Mouse (Mus musculus): ENCODE data around the gene Clec16a. TPM values are rescaled to one million over a fixed set of nuclear protein-coding genes. Genes with fewer than 3 reads are reported as not detected.

Clec16a gene
- polyA plus RNA-seq, 1 experiment from 2014 or later: 17.3 TPM

GRCm38 (mm10) chr16:10788866-10789265 lies 243.7 kb downstream of the Clec16a start:
- Histone ChIP-seq H3K4me2 (no peak overlapping the region), H3K36me3 (no peaks in the 10 kb centered on the region), H3K4me1 (peaks cover 27% of the 10 kb centered on the region), H3K4me3 (no peak overlapping the region), H3K9ac (no peak overlapping the region), H3K27me3 (replicated peaks) (peaks cover 71% of the 10 kb centered on the region), H3K9me3 (replicated peaks) (no peaks in the 10 kb centered on the region), H3K27ac (no peak overlapping the region)
- no peak for ATAC-seq
- 62% methylated on average over 4 of the region's 4 CpGs for WGBS (ENCODE audit: insufficient replicate concordance)

DNA sequence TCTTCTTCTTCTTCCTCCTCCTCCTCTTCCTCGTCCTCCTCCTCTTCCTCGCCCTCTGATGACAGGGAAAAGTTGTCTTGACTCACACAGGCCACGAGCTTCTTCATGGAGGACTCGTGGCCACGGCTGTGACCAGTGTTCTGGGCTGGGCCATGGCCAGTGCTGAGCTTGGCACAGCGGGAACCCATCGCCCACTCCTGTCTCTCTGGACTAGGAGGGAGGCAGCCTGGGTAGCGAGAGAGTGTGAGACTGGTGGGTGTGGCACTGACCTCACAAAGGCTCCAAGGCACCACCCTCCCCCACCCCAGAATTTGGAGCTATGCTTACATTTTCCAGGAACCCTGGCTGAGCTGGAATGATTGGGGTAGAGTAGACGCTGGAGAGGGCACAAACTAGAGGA lies 245.6 kb downstream of the Clec16a start, which contains the start of gene Prm3:
Prm3 (minus strand) TSS at position 213 of the 400 bp plus-strand sequence.
- 48% methylated on average over 9 of the region's 9 CpGs for WGBS (ENCODE audit: insufficient replicate concordance)
- peaks cover 12% of the 10 kb centered on the region for H3K4me1 ChIP-seq
- no peak for ATAC-seq
- no peak within 1 kb of the TSS for H3K4me3 ChIP-seq
- H3K9me3 ChIP-seq (replicated peaks): no peaks in the 10 kb centered on the region
- no peak within 1 kb of the TSS for H3K4me2 ChIP-seq
- no peaks in the 10 kb centered on the region for H3K36me3 ChIP-seq
- no peak within 1 kb of the TSS for H3K9ac ChIP-seq
- H3K27me3 ChIP-seq (replicated peaks): peaks cover 74% of the 10 kb centered on the region
- no peak within 1 kb of the TSS for H3K27ac ChIP-seq

Other genes starting within 250 kb of the Clec16a start
- 5.4 and 5.7 TPM in 2 replicates for gene Emp2, start 231.4 kb upstream of the Clec16a start, polyA plus RNA-seq (2016; fragmentation: Nextera tagmentation; extraction: Ambion mirVana)
- gene Tekt5, start 149.8 kb upstream of the Clec16a start, polyA plus RNA-seq (2016; fragmentation: Nextera tagmentation; extraction: Ambion mirVana): 0.08 TPM in 1 of 2 replicates, not detected in the other
- 49.4 and 52.0 TPM in 2 replicates for gene Nubp1, start 133.4 kb upstream of the Clec16a start, polyA plus RNA-seq (2016; fragmentation: Nextera tagmentation; extraction: Ambion mirVana)
- gene Tvp23a, start 98.0 kb upstream of the Clec16a start, polyA plus RNA-seq (2016; fragmentation: Nextera tagmentation; extraction: Ambion mirVana): 1.7 and 1.8 TPM in 2 replicates
- gene Ciita, start 65.3 kb upstream of the Clec16a start, polyA plus RNA-seq (2016; fragmentation: Nextera tagmentation; extraction: Ambion mirVana): 0.13 TPM in 1 of 2 replicates, not detected in the other
- gene Dexi, start 2.3 kb upstream of the Clec16a start, polyA plus RNA-seq (2016; fragmentation: Nextera tagmentation; extraction: Ambion mirVana): 7.6 and 7.8 TPM in 2 replicates
- 1.8 TPM in 2 replicates for gene Socs1, start 240.2 kb downstream of the Clec16a start, polyA plus RNA-seq (2016; fragmentation: Nextera tagmentation; extraction: Ambion mirVana)
- not detected in 2 replicates for gene Tnp2, start 243.3 kb downstream of the Clec16a start, polyA plus RNA-seq (2016; fragmentation: Nextera tagmentation; extraction: Ambion mirVana)
- gene Prm3, start 245.6 kb downstream of the Clec16a start, polyA plus RNA-seq (2016; fragmentation: Nextera tagmentation; extraction: Ambion mirVana): not detected in 2 replicates

All from liver, embryonic 12.5 days (tissue).